Comparison of ENCODE assay signal across 20 mouse cellular contexts in genomic region chr3:85172096-85172495, GRCm38 (mm10).
DNase-seq lines count a peak whose midpoint lies in the region; ATAC-seq and TF ChIP-seq lines count a peak whose summit lies in the region.
"Had no signal": no experiment of that assay in that cellular context is flagged by ENCODE, and none has a peak within 500 bp of the region (broad histone marks: within the 10 kb centered on the region; RNA-seq: fewer than 3 reads in every experiment).

No protein-coding gene starts in this region.

- peak overlapping the region; percentile 4; the same call in 1 of the 2 replicates for H3K4me3 ChIP-seq in layer of hippocampus, adult 2 months
- no peak overlapping the region for H3K4me3 ChIP-seq in limb, embryonic 14.5 days (replicated peaks; ENCODE audit: low read length)
- H3K4me3 ChIP-seq: heart, embryonic 15.5 days; hindbrain, embryonic 15.5 days; intestine, embryonic 15.5 days; midbrain, embryonic 10.5 days had no signal

- TF ChIP-seq CTCF in layer of hippocampus, adult 2 months (conservative IDR thresholded peaks at IDR 0.05) = no peak

- 50% methylated on average over 12 of the region's 12 CpGs for whole genome bisulfite sequencing in limb, embryonic 14.5 days

- peak; percentile 28; the same call in 1 of the 2 replicates for ATAC-seq in frontal cortex, adult (ENCODE audit: low TSS enrichment)
- no peak for ATAC-seq in limb, embryonic 14.5 days (ENCODE audit: low FRiP score, low read depth)
- ATAC-seq in erythroid progenitor cell, adult 5-6 weeks (replicated peaks; ENCODE audit: low FRiP score, poor library complexity, severe bottlenecking) = no peak
- ATAC-seq: activated CD4-positive, CD25-positive, alpha-beta regulatory T cell, adult 4 months; CD4-positive, CD25-positive, alpha-beta regulatory T cell, adult 4 months; forebrain, postnatal 0 days; intestine, embryonic 15.5 days; liver, postnatal 0 days had no signal

- no peak overlapping the region for H3K9ac ChIP-seq in limb, embryonic 14.5 days (ENCODE audit: low read depth, low read length, severe bottlenecking)
- H3K9ac ChIP-seq: forebrain, postnatal 0 days; heart, embryonic 15.5 days; hindbrain, embryonic 15.5 days; intestine, embryonic 15.5 days; liver, postnatal 0 days had no signal

- H3K4me1 ChIP-seq in limb, embryonic 14.5 days (ENCODE audit: control insufficient read depth, insufficient read depth, low read length) = peaks cover 20% of the 10 kb centered on the region

- TF ChIP-seq POLR2A in limb, embryonic 14.5 days (IDR thresholded peaks at IDR 0.05; ENCODE audit: borderline replicate concordance, extremely low read depth, insufficient read depth, insufficient read length) = no peak

- H3K9me3 ChIP-seq in limb, embryonic 14.5 days (ENCODE audit: control insufficient read depth, low read length) = no peaks in the 10 kb centered on the region
- H3K9me3 ChIP-seq: G1E; heart, embryonic 15.5 days; hindbrain, embryonic 15.5 days; intestine, embryonic 15.5 days; midbrain, embryonic 10.5 days had no signal

- no peaks in the 10 kb centered on the region for H3K27me3 ChIP-seq in limb, embryonic 14.5 days (ENCODE audit: control insufficient read depth, insufficient read depth, low read length)
- H3K27me3 ChIP-seq: heart, embryonic 15.5 days; hindbrain, embryonic 15.5 days; intestine, embryonic 15.5 days had no signal

- H3K36me3 ChIP-seq in limb, embryonic 14.5 days (ENCODE audit: control insufficient read depth, insufficient read depth, low read length) = no peaks in the 10 kb centered on the region
- H3K36me3 ChIP-seq: G1E; heart, embryonic 15.5 days; hindbrain, embryonic 15.5 days; intestine, embryonic 15.5 days; midbrain, embryonic 10.5 days had no signal

- DNase-seq in frontal cortex, postnatal 25 days (ENCODE audit: low spot score in 2 of 2) = no peak
- DNase-seq in layer of hippocampus, adult 2 months (ENCODE audit: low spot score in 2 of 2) = no peak
- DNase-seq in layer of hippocampus, postnatal 10 days (ENCODE audit: low spot score in 2 of 2) = no peak
- DNase-seq in limb, embryonic 14.5 days (ENCODE audit: low spot score) = no peak
- no peak for DNase-seq in urinary bladder, postnatal 14 days (ENCODE audit: low spot score)
- DNase-seq: adrenal gland, postnatal 10 days; forebrain, postnatal 0 days; heart, postnatal 4 days; layer of hippocampus, adult 9-11 months; liver, postnatal 0 days; thymus, postnatal 14 days had no signal

- peak overlapping the region; percentile 32 for H3K4me2 ChIP-seq in limb, embryonic 14.5 days (replicated peaks; ENCODE audit: low read depth, low read length, severe bottlenecking)
- H3K4me2 ChIP-seq: heart, embryonic 15.5 days; intestine, embryonic 15.5 days had no signal

- H3K27ac ChIP-seq in layer of hippocampus, adult 2 months = no peak overlapping the region
- no peak overlapping the region for H3K27ac ChIP-seq in limb, embryonic 14.5 days (replicated peaks; ENCODE audit: low read depth, low read length)
- H3K27ac ChIP-seq: heart, embryonic 15.5 days; hindbrain, embryonic 15.5 days; intestine, embryonic 15.5 days; midbrain, embryonic 10.5 days had no signal
